Mouse (Mus musculus) layer of hippocampus, adult 2 months (tissue): ENCODE measurements around the gene Phldb3. TPM values are rescaled to one million over a fixed set of nuclear protein-coding genes. Genes with fewer than 3 reads are reported as not detected.
A peak's percentile ranks its signal among the peaks of the same experiment; 100 is the strongest.
"Not testable (repeated sequence)": the region's sequence is repeated elsewhere in the genome, so short reads cannot be mapped to it uniquely, and the experiment has no call there.

Experiments
- DNase-seq, 2 experiments: peaks; one replicate each; pipeline ENCODE4 v3.0.0; 2022; ENCODE audit warnings: low spot score in 2 of 2
- H3K27ac ChIP-seq: fragments of 200-600 bp; 2 replicates; pipeline ENCODE4 v1.8.1; 2022
- H3K4me3 ChIP-seq: fragments of 200-600 bp; 2 replicates; pipeline ENCODE4 v1.8.1; 2022; ENCODE audit warnings: mild to moderate bottlenecking
- CTCF ChIP-seq: fragments of 200-600 bp; conservative IDR thresholded peaks from 2 replicates; pipeline ENCODE4 v1.8.1; 2022; ENCODE audit warnings: antibody characterized with exemption, mild to moderate bottlenecking, moderate library complexity
- total RNA-seq, 2 experiments: library from RNA; stranded (reverse); gene quantifications; 2 replicates each; pipeline ENCODE4 v1.2.3; 2021

Phldb3 gene
- total RNA-seq, 2 experiments from 2014 or later, result 0.22 TPM; not detected in 1

GRCm38 (mm10) chr7:24605561-24605960, 5.0 kb upstream of the Phldb3 start:
- TF ChIP-seq CTCF, result no peak
- Histone ChIP-seq H3K27ac (no peak overlapping the region), H3K4me3 (no peak overlapping the region)
- no peak for DNase-seq

- no peak for DNase-seq
- no peak for TF ChIP-seq CTCF
- Histone ChIP-seq H3K4me3 (no peak overlapping the region), H3K27ac (no peak overlapping the region)
Observed at GRCm38 (mm10) chr7:24606046-24606445, 4.5 kb upstream of the Phldb3 start.

GRCm38 (mm10) chr7:24608017-24608416, 2.5 kb upstream of the Phldb3 start:
- TF ChIP-seq CTCF, result no peak
- no peak overlapping the region for H3K4me3 ChIP-seq
- H3K27ac ChIP-seq, result no peak overlapping the region
- DNase-seq, result no peak

- H3K4me3 ChIP-seq, result no peak overlapping the region
- no peak for DNase-seq
- TF ChIP-seq CTCF, result no peak
- H3K27ac ChIP-seq, result no peak overlapping the region
Observed at GRCm38 (mm10) chr7:24608561-24608960, 2.0 kb upstream of the Phldb3 start.

GRCm38 (mm10) chr7:24610879-24611494, 424 bp downstream of the Phldb3 start:
- DNase-seq, result peak in 1 of 2 experiments; percentile 46
- TF ChIP-seq CTCF, result no peak
- no peak overlapping the region for H3K27ac ChIP-seq
- peak overlapping the region; percentile 46 for H3K4me3 ChIP-seq

GRCm38 (mm10) chr7:24611709-24612108, 1.1 kb downstream of the Phldb3 start:
- TF ChIP-seq CTCF, result no peak
- no peak for DNase-seq
- no peak overlapping the region for H3K27ac ChIP-seq
- peak overlapping the region; percentile 46 for H3K4me3 ChIP-seq

GRCm38 (mm10) chr7:24612308-24612910, 1.8 kb downstream of the Phldb3 start:
- H3K4me3 ChIP-seq, result no peak overlapping the region
- DNase-seq, result no peak
- no peak for TF ChIP-seq CTCF
- no peak overlapping the region for H3K27ac ChIP-seq

GRCm38 (mm10) chr7:24614816-24615215, 4.3 kb downstream of the Phldb3 start:
- no peak for TF ChIP-seq CTCF

GRCm38 (mm10) chr7:24617763-24618162, 7.2 kb downstream of the Phldb3 start:
- DNase-seq, result no peak
- Histone ChIP-seq H3K27ac (no peak overlapping the region), H3K4me3 (no peak overlapping the region)
- no peak for TF ChIP-seq CTCF

More at GRCm38 (mm10) chr7:24614816-24615215, 4.3 kb downstream of the Phldb3 start:
- H3K27ac ChIP-seq, result no peak overlapping the region
- no peak for DNase-seq
- H3K4me3 ChIP-seq, result no peak overlapping the region

- not testable (repeated sequence) for H3K27ac ChIP-seq, H3K4me3 ChIP-seq, DNase-seq
Observed at GRCm38 (mm10) chr7:24618374-24618773, 7.8 kb downstream of the Phldb3 start.

- no peak overlapping the region for H3K4me3 ChIP-seq
- no peak overlapping the region for H3K27ac ChIP-seq
Observed at GRCm38 (mm10) chr7:24619671-24620397, 9.3 kb downstream of the Phldb3 start.

GRCm38 (mm10) chr7:24621193-24621592, 10.6 kb downstream of the Phldb3 start:
- DNase-seq, result no peak
- TF ChIP-seq CTCF, result peak; percentile 57
- Histone ChIP-seq H3K4me3 (no peak overlapping the region), H3K27ac (no peak overlapping the region)

More at GRCm38 (mm10) chr7:24619671-24620397, 9.3 kb downstream of the Phldb3 start:
- DNase-seq, result no peak
- TF ChIP-seq CTCF, result no peak; the same call in 1 of the 2 replicates

- DNase-seq, result no peak
Observed at GRCm38 (mm10) chr7:24622967-24623366, 12.4 kb downstream of the Phldb3 start.

More at GRCm38 (mm10) chr7:24622967-24623366, 12.4 kb downstream of the Phldb3 start:
- Histone ChIP-seq H3K4me3 (no peak overlapping the region), H3K27ac (no peak overlapping the region)
- TF ChIP-seq CTCF, result peak; percentile 23; the same call in 1 of the 2 replicates
